Mouse (Mus musculus) olfactory bulb, adult 2 months (tissue): Measurements from ENCODE around the gene Mus81. TPM values are rescaled to one million over a fixed set of nuclear protein-coding genes. Genes with fewer than 3 reads are reported as not detected.

Source experiments
- H3K27ac ChIP-seq: fragments of 200-500 bp; 2 replicates; pipeline ENCODE4 v1.5.1; 2012; ENCODE audit warnings: low read depth, low read length; ENCODE audit not compliant: insufficient read depth
- H3K4me1 ChIP-seq: fragments of 200-500 bp; 2 replicates; pipeline ENCODE4 v1.6.1; 2012; ENCODE audit warnings: low read length; ENCODE audit not compliant: control insufficient read depth, insufficient read depth
- H3K4me3 ChIP-seq: fragments of 200-500 bp; 2 replicates; pipeline ENCODE4 v1.5.1; 2012; ENCODE audit warnings: mild to moderate bottlenecking, low read depth, low read length, moderate library complexity; ENCODE audit not compliant: insufficient read depth
- CTCF ChIP-seq: fragments of 200-500 bp; IDR thresholded peaks from 2 replicates; pipeline ENCODE4 v1.5.1; 2012; ENCODE audit warnings: low read depth, mild to moderate bottlenecking, low read length, moderate library complexity; ENCODE audit not compliant: insufficient read depth
- POLR2A ChIP-seq: fragments of 200-500 bp; IDR thresholded peaks from 2 replicates; pipeline ENCODE4 v1.6.1; 2012; ENCODE audit warnings: mild to moderate bottlenecking, low read depth, low read length, moderate library complexity; ENCODE audit not compliant: insufficient read depth
- WGBS: fragments of 180-500 bp; shearing (Covaris S2); methylation state at CpG from one replicate; pipeline ENCODE4 v1.1.7; 2018; 5-methylcytosine and 5-hydroxymethylcytosine counted together
- polyA plus RNA-seq: library from polyadenylated mRNA; stranded (reverse); fragments of >200 nt; gene quantifications from 2 replicates; pipeline ENCODE4 v1.2.4, GENCODE M21; 2012; ENCODE audit warnings: low replicate concordance; ENCODE audit not compliant: missing spikeins, insufficient read depth, insufficient read length

The Mus81 gene
- not detected in 2 replicates for polyA plus RNA-seq

DNA sequence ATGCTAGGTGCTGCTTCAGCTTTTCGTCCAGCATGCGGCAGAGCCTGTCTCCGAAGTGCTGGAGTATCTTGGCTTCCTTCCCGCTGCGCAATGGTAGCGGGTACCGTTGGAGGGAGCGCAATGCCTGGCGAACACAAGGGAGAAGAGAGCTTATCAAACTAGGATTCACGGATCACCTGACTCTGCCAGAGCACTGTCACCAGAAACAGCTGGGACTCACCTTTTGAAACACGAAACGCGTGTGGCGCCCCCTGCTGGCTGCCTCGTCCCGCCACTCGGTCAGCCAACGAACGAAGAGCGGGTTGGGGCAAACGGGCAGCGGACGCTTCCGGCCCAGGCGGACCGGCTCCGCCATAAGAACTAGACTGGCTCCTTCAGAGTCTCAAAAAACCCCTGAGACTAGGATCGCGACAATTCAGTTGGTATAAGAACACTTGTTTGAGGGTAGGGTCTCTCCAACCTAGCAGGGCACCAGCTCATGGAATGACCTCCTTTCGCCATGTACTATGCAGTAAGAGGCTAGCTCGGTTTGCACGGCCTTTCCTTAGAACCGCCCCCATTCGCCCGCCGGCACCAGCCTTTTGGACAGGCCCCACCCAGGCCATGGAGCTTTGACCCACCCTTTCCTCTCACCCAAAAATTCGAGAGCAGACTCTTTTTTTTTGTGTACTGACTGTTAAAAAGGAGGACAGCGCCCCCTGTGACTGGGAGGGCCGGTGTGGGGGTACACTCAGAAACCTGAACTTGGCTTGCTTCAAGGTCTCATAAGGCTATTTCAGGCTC lies at the start of gene Mus81:
Gene Mus81 (minus strand): TSS at position 635 of the 783 bp plus-strand sequence.
- Histone ChIP-seq H3K4me1 (peaks cover 23% of the 10 kb centered on the region), H3K4me3 (peak within 1 kb of the TSS; percentile 78), H3K27ac (peak within 1 kb of the TSS; percentile 100)
- WGBS = 0% methylated on average over 39 of the region's 39 CpGs
- peak; percentile 97 for TF ChIP-seq CTCF
- TF ChIP-seq POLR2A = peak; percentile 57

GRCm38 (mm10) chr19:5532520-5532919 lies 44.3 kb upstream of the Mus81 start:
- 76% methylated on average over 8 of the region's 8 CpGs for WGBS
- TF ChIP-seq POLR2A (no peak), CTCF (no peak)
- H3K4me1 ChIP-seq = peaks cover 4% of the 10 kb centered on the region

DNA sequence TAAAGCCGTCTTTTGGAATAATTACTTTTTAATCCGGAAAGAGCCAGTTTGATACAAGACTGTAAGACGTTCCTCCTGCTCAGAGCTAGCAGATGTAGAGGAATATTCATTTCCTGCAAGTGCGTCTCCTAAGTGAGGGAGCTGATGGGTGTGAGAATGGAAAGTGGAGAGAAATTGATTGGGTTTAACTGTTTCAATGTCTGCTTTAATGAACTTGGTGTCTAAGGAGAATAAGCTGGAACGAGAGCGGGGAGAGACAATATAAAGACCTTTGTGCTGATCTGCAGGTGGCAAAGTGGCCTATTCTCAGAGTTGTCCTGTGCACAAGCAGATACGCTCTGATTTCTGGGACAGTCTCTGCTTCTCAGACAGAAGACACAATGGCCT lies 41.9 kb upstream of the Mus81 start:
- no peak overlapping the region for H3K27ac ChIP-seq
- H3K4me3 ChIP-seq = no peak overlapping the region
- TF ChIP-seq CTCF (no peak), POLR2A (no peak)
- H3K4me1 ChIP-seq = peaks cover 4% of the 10 kb centered on the region
- 32% methylated on average over 7 of the region's 7 CpGs for WGBS

More at GRCm38 (mm10) chr19:5532520-5532919, 44.3 kb upstream of the Mus81 start:
- H3K4me3 ChIP-seq = no peak overlapping the region
- no peak overlapping the region for H3K27ac ChIP-seq

GRCm38 (mm10) chr19:5529325-5530137 lies 41.3 kb upstream of the Mus81 start:
- H3K4me1 ChIP-seq = peaks cover 4% of the 10 kb centered on the region
- no peak overlapping the region for H3K27ac ChIP-seq
- WGBS = 4% methylated on average over 20 of the region's 20 CpGs
- TF ChIP-seq POLR2A (no peak), CTCF (peak; percentile 92)
- no peak overlapping the region for H3K4me3 ChIP-seq

DNA sequence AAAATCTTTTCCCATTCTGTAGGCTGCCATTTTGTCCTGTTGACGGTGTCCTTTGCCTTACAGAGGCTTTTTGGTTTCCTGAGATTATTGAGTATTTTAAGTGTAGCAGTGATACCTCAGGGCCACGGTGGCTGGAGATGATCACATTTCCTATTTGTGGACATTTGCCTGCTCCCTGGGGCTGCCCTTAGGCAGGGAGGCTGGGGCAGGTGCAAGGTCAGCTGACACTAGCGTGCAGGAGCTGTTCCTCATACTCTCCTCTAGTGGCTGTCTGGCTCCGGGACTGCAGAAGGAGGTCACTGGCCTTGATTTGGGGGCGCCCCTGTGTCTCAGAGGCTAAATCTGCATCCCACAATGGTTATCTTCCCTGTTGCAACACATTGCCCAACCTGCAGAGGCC lies 37.0 kb upstream of the Mus81 start:
- peaks cover 4% of the 10 kb centered on the region for H3K4me1 ChIP-seq
- H3K4me3 ChIP-seq = no peak overlapping the region
- WGBS = 88% methylated on average over 5 of the region's 5 CpGs
- TF ChIP-seq CTCF (no peak), POLR2A (no peak)
- H3K27ac ChIP-seq = no peak overlapping the region

- no peak overlapping the region for H3K27ac ChIP-seq
- no peak overlapping the region for H3K4me3 ChIP-seq
- no peaks in the 10 kb centered on the region for H3K4me1 ChIP-seq
- TF ChIP-seq POLR2A (no peak), CTCF (no peak)
- 93% methylated on average over 3 of the region's 3 CpGs for WGBS
Measured at GRCm38 (mm10) chr19:5518721-5519120, 30.5 kb upstream of the Mus81 start.

GRCm38 (mm10) chr19:5516906-5517505 lies 28.8 kb upstream of the Mus81 start:
- Histone ChIP-seq H3K27ac (no peak overlapping the region), H3K4me1 (no peaks in the 10 kb centered on the region), H3K4me3 (no peak overlapping the region)
- 67% methylated on average over 8 of the region's 8 CpGs for WGBS
- TF ChIP-seq CTCF (no peak), POLR2A (no peak)

DNA sequence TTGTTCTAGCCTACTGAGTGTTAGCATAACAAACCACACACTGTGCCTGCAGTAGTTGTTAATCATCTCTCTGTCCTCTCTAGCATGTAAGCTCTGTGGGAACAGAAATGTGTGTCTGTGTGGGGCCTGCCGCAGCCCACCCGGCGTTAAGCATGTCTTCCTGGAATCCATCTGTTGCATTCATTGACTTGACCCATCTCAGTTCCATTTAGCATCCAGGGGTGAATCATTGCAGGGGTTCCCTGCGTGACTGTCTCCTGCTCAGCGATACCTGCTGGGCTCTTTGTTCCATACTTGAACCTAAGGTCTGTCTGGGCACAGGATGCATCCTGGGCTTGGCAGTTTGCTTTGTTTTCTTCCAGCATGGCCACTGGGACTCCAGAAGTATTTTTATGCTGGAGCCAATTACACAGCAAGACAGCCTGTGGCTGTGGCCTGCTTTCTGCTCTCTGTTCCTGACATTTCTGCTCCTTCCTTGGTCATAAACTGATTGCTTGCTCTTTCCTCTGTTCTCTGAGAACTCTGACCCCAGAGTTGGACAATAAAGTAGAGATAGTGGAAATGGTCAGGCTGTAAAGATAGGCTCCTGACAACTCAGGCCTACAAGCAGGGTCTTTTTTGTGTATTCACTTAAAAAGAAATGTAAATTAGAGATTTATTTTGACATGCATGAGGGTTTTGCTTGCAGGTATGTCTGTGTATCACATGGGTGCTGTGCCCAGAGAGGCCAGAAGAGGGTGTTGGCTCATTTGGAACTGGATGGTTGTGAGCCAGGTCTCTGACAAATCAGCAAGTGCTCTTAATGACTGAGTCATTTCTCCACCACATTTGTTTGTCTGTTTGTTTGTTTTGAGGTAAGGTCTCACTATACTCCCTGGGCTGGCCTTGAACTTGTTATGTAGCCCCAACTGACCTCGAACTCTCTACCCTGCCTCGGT lies 27.9 kb upstream of the Mus81 start:
- peaks cover 5% of the 10 kb centered on the region for H3K4me1 ChIP-seq
- no peak overlapping the region for H3K4me3 ChIP-seq
- 83% methylated on average over 7 of the region's 7 CpGs for WGBS
- TF ChIP-seq POLR2A (no peak), CTCF (no peak)
- H3K27ac ChIP-seq = no peak overlapping the region
